Mouse (Mus musculus) colon, adult 2 months (tissue): Measurements from ENCODE around the gene Flywch1. TPM values are rescaled to one million over a fixed set of nuclear protein-coding genes. Genes with fewer than 3 reads are reported as not detected.

Source experiments
- polyA plus RNA-seq: library from polyadenylated mRNA; depleted of rRNA; stranded (reverse); fragments of >200 nt; gene quantifications from 2 replicates; pipeline ENCODE4 v1.2.3, GENCODE M21; 2012; rRNA removed

The Flywch1 gene
- polyA plus RNA-seq = 30.4 and 32.2 TPM in 2 replicates

DNA sequence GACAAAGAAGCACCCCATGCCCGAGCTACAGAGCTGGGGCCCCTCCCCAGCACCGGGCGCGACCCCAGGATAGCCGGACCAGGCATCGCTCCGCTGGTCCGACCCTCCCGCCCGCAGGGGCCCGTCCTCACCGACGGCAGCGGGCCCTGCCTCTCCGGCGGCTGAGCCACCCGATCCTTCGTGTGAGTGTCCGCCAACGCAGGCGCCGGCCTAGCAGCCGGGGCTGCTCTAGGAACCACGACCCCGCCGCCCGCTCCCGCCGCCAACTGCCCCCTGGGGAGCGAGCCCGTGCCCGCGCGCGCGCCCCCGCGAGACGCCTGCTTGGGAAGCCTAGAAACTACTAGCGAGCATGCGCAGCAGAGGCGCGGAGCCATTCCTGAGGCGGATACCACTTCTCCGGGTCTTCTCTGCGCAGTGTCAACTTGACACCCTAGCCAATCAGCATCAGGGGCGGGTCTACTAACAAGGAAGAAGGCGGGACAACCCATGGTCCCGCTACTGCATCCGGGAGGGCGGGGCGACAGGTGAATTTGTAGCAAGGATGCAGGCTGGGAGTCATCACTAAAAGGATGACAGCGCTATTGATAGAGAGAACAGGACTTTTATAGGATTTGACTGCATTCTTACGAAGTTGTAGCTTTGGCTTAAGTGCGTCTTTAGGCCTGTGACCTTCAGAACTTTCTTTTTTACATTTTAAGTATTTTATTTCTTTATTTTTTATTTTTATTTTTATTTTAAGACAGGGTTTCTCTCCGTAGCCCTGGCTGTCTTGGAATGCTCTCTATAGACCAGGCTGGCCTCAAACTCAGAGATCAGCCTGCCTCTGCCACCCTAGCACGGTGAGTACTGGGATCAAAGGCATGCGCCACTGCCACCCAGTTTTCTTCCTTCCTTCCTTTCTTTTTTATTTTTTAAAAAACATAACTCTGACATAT lies at the start of gene Flywch1:
TSS of gene Flywch1 (minus strand) at position 319 of the 935 bp plus-strand sequence.

GRCm38 (mm10) chr17:23790269-23791078 lies 19.1 kb upstream of the Flywch1 start, which contains the start of gene Srrm2:
Gene Srrm2 (plus strand): TSS chr17:23790532.

GRCm38 (mm10) chr17:23785561-23786471 lies 14.4 kb upstream of the Flywch1 start, which contains the start of gene Flywch2:
Gene Flywch2 (minus strand): TSS chr17:23786081.

GRCm38 (mm10) chr17:23745301-23746251 lies 25.8 kb downstream of the Flywch1 start, which contains the start of gene Kremen2:
Gene Kremen2 (minus strand): TSS chr17:23745833.

DNA sequence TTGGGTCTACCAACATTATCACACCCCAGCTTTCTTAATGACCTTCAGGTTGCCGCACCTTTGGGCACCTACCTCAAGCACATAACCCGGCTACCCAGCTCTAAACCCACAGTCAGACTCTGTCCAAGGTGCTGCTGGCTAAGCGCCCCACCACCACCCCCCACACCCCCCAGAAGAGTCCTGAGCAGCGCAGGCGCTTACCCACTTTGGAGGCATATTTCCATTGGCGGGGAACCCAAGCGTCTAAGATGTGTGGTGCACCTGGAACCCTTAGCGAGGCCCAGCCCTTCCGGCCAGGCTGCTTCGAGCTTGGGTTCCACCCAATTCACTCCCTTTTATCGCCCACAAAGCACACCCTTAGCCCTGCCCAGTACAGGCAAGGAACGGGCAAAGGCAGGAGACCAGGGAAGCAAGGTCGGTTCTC lies 30.8 kb downstream of the Flywch1 start, which contains the start of gene Paqr4:
TSS of gene Paqr4 (minus strand) at position 270 of the 424 bp plus-strand sequence.

DNA sequence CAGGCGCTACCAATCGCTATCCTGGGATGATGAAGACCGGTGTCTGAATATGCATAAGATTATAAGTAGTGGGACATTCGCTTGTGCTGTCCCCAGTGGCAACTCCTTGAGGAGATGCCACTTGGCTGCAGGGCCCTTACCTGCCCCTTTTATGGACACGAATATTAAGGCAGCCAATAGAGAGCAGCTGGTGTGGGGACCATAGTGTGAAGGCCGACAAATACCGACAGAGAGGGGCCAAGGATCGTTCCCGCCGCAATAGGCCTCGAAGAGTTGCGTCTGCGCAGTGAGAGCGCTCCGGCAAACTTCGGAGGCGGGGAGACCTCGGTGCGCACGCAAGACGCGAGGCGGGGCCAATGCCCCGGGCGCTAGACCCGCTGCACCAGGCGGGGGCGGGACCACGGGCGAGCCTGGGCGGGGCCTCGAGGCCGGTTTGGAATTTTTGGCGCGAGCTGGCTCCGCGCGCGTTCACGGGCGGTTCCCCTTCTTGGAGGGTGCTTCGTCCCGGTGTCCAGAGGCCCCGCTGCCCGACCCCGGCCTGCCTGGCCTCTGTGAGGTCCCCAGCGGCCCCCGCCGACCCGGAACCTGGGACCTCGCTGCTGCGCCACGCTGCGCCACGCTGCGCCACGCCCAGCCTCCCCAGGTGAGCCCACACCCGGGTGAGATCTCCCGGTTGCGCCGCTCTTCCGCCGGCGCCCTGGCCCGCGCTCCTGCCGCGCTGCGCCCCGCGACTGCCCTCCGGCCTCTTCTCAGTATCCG lies 45.2 kb downstream of the Flywch1 start, which contains the start of gene Pkmyt1:
TSS of gene Pkmyt1 (plus strand) at position 338 of the 759 bp plus-strand sequence.

GRCm38 (mm10) chr17:23722376-23723125 lies 48.9 kb downstream of the Flywch1 start, which contains the start of gene 1520401A03Rik:
Gene 1520401A03Rik (minus strand): TSS chr17:23722783.

Other genes starting within 250 kb of the Flywch1 start
- gene Zfp213, start 207.4 kb downstream of the Flywch1 start, polyA plus RNA-seq = 15.2 and 15.6 TPM in 2 replicates
- gene Zfp13, start 172.1 kb downstream of the Flywch1 start, polyA plus RNA-seq = 11.5 and 11.8 TPM in 2 replicates
- not detected in 2 replicates for gene Zscan10, start 170.7 kb downstream of the Flywch1 start, polyA plus RNA-seq
- gene Mmp25, start 126.3 kb downstream of the Flywch1 start, polyA plus RNA-seq = 0.32 and 0.51 TPM in 2 replicates
- gene Bicdl2, start 111.1 kb downstream of the Flywch1 start, polyA plus RNA-seq = 18.5 and 18.9 TPM in 2 replicates
- 362 and 417 TPM in 2 replicates for gene Hcfc1r1, start 98.0 kb downstream of the Flywch1 start, polyA plus RNA-seq
- gene Thoc6, start 97.7 kb downstream of the Flywch1 start, polyA plus RNA-seq = 20.1 and 25.6 TPM in 2 replicates
- 32.1 and 32.9 TPM in 2 replicates for gene Tnfrsf12a, start 94.1 kb downstream of the Flywch1 start, polyA plus RNA-seq
- 0.53 TPM in 1 of 2 replicates, not detected in the other for gene Cldn6, start 92.4 kb downstream of the Flywch1 start, polyA plus RNA-seq
- gene Cldn9, start 87.6 kb downstream of the Flywch1 start, polyA plus RNA-seq = 0.37 and 0.46 TPM in 2 replicates
- 0.09 TPM in 1 of 2 replicates, not detected in the other for gene 1520401A03Rik, start 48.8 kb downstream of the Flywch1 start, polyA plus RNA-seq
- gene Pkmyt1, start 45.3 kb downstream of the Flywch1 start, polyA plus RNA-seq = 61.5 and 71.9 TPM in 2 replicates
- gene Paqr4, start 30.7 kb downstream of the Flywch1 start, polyA plus RNA-seq = 392 and 448 TPM in 2 replicates
- gene Kremen2, start 25.8 kb downstream of the Flywch1 start, polyA plus RNA-seq = 14.8 and 15.8 TPM in 2 replicates
- gene Flywch2, start 14.5 kb upstream of the Flywch1 start, polyA plus RNA-seq = 15.4 and 24.0 TPM in 2 replicates
- gene Srrm2, start 18.9 kb upstream of the Flywch1 start, polyA plus RNA-seq = 521 and 552 TPM in 2 replicates
- gene Elob, start 57.5 kb upstream of the Flywch1 start, polyA plus RNA-seq = 551 and 740 TPM in 2 replicates
- gene Prss33, start 64.5 kb upstream of the Flywch1 start, polyA plus RNA-seq = 0.24 and 0.87 TPM in 2 replicates
- 1,354 and 1,658 TPM in 2 replicates for gene Prss32, start 72.3 kb upstream of the Flywch1 start, polyA plus RNA-seq
- 1.9 and 6.1 TPM in 2 replicates for gene Prss41, start 72.6 kb upstream of the Flywch1 start, polyA plus RNA-seq
- not detected in 2 replicates for gene Prss21, start 96.5 kb upstream of the Flywch1 start, polyA plus RNA-seq
- not detected in 2 replicates for gene Dcpp1, start 109.3 kb upstream of the Flywch1 start, polyA plus RNA-seq
- not detected in 2 replicates for gene Dcpp2, start 109.3 kb upstream of the Flywch1 start, polyA plus RNA-seq
- not detected in 2 replicates for gene Dcpp3, start 145.9 kb upstream of the Flywch1 start, polyA plus RNA-seq
- not detected in 2 replicates for gene Sbp, start 170.1 kb upstream of the Flywch1 start, polyA plus RNA-seq
- gene Sbpl, start 183.7 kb upstream of the Flywch1 start, polyA plus RNA-seq = not detected in 2 replicates
- 370 and 486 TPM in 2 replicates for gene Prss30, start 209.0 kb upstream of the Flywch1 start, polyA plus RNA-seq
- not detected in 2 replicates for gene Prss22, start 226.5 kb upstream of the Flywch1 start, polyA plus RNA-seq